Mouse (Mus musculus) lung, postnatal 14 days (tissue): ENCODE data around the gene Tulp3.
"Not testable (repeated sequence)": the region's sequence is repeated elsewhere in the genome, so short reads cannot be mapped to it uniquely, and the experiment has no call there.

ENCODE experiments used
- DNase-seq: peaks from one replicate; pipeline ENCODE4 v3.0.0; 2021

The Tulp3 gene

DNA sequence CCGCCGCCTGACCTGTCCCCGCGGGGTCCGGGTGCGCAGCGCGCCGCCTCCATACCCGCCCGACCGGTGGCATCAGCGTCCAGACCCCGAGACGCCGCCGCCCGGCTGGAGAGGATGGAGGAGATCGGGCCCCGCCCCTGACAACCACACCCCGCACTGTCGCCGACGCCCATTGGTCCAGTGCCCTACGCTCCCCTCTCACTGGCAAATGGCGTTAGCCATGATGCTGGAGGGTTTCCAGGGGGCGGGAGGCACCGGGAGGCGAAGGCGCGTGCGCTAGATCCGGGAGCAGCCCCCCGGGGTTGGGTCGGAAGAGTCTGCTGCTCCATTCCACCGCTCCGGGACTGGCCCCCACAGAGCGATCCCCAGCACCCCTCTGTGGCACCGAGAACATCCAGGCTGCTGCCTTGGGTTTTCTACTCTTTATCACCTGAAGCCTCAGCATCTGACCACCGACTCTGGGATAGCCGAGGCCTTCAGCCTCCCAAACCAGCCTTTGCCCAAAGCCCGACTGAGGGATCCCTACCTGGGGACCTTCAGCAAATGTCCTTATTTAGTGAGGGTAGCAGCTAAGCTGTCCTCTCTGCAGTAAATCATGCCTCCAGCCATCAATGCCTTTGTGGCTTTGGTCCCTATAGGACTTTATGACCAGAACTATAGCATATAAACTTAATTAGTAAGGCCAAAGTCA, at the start of gene Tulp3:
Gene Tulp3 (minus strand): TSS at position 126 of the 691 bp plus-strand sequence.
- DNase-seq, result peak; percentile 97

DNA sequence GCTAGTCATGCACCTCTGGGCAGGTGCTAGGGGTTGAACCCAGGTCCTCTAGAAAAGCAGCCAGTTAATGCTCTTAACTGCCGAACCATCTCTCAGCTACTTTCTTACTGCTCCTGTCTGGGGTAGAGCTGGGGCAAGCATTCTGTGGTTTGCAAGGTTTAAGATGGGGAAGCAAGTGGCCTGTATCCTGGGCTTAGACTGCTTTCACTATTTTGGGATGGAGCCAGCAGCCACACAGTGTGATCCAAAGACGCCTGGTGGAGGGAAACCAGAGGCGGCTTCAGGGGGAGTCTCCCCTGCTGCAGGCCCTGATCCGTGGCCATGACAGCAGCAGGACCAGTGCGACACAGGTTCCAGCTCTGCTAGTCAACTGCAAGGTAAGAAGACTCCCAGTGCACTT, 49.1 kb upstream of the Tulp3 start:
- no peak for DNase-seq

DNA sequence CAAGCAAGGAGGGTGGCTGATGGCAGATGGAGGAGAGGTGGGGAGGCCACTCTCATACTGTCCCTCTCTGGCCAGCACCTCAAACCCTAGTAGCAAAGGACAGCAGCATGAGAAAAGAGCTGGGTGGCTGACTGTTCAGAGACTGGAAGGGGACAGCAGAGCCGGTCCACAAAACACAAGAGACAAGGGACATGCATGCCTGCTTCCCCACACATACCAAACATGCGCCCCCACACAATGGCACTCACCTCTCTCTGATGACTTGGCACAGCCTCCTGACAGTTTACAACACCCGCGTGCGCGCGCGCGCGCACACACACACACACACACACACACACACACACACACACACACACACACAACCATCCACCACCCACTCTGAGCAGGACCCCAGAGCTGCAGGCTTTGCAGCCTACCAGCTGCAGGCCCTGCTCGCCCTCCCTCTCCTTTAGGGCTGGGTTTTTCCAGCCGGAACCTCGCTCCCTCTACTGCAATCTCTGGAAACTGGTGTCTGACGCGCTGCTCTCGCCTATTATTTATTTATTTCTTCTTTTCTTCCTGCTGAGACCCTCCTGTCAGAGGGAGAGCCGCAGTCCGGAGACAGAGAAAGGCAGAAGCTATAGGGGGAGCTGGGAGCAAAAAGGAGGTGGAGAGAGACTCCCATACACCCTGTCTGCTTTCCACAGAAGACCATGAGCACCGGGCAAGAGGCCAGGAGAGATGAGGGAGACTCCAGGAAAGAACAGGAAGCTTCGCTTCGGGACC, 44.0 kb upstream of the Tulp3 start:
- DNase-seq, result peak; percentile 23

DNA sequence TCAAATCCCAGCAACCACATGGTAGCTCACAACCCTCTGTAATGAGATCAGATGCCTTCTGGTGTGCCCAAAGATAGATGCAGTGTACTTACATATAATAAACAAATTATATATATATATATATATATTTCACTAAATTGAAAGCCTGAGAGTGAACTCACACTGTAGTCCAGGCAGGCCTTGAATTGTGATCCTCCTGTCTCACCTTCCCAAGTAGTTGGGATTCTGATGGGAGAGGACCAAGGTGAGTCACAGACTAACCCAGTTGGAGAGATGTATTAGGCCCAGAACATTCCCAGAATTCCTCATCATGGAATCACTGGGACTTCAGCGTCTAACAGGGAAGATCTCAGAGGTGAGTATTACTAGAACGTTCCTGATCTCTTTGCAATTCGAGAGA, 43.3 kb upstream of the Tulp3 start, which contains the start of gene Nrip2:
Gene Nrip2 (plus strand): TSS at position 301 of the 400 bp plus-strand sequence.
- DNase-seq, result no peak

DNA sequence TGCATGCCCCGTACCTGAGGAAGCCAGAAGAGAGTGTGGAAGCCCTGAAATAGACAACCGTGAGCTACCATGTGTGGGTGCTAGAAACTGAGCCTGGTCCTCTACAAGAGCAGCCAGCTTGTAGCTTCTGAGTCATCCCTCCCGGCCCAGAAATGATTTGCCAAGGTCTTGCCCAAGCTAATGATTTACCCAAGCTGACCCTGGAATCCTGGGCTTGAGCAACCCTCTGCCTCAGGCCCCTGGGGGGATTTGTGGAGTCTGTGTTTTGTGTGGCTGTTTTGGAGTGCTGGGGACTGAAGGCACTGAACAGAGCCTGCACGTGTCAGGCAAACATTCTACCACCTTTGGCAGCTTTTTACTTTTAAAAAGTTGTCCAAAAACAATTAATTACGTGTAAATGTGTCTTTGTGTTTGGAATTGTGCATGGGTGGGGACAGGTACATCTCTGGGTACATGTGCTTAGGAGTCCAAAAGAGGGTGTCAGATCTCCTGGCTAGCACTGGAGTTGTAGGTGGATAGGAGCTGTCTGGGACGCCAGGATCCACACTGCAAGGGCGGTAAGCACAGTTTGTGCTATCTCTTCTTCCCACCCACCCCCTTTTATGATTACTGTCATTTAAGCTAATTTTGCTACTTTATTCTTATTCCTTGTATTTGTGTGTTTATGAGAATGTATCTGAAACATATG, 42.1 kb upstream of the Tulp3 start:
- no peak for DNase-seq

DNA sequence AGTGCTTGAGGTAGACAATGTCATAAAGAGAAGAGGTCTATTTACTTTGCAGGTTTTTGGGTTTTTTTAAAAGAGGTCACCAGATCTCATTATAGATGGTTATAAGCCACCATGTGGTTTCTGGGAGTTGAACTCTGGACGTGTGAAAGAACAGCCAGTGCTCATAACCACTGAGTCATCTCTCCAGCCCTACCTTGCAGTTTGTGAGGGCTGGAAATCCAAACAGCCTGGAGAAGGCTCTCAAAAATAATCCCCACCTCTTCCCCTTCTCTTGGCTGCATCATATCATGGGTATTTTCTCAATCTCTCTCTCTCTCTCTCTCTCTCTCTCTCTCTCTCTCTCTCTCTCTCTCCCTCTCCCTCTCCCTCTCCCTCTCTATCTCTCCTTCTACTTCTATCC, 35.0 kb upstream of the Tulp3 start:
- no peak for DNase-seq

DNA sequence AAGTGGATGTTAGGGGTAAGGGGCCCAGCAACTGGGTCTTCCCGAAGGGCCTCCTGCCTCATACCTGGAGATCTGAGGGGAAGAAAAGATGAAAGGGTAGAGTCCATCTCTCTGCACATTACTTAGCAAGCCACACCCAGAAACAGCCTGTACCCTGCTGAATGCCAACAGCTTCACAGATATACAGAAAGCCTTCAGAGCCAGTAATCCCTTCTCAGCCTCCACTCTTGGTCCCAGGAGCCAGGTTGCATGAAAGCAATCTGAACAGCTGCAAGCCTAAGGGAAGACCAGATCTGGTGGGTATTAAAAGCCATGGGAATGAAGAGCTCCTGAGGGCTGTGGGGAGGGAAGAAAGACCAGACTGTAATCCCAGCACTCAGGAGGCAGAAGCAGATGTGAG, 33.5 kb upstream of the Tulp3 start:
- no peak for DNase-seq

DNA sequence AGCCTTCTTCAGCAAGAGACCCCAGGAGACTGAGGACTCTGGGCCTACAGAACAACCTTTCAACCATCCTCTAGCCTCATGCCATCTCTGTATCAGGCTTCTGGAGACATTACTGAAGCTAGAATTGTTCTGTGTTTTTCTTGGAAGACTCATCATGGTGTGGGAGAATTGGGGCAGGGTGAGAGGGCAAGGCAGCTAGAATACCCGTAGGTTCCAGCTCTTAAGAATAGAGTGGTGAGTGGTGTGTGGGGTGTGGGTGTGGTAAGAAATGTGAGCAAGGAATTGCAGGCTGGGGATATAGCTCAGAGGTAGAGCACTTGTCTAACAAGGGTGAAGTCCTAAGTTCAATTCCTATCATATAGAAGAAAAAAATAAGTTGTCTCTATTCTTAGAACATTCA, 29.4 kb upstream of the Tulp3 start:
- DNase-seq, result no peak

DNA sequence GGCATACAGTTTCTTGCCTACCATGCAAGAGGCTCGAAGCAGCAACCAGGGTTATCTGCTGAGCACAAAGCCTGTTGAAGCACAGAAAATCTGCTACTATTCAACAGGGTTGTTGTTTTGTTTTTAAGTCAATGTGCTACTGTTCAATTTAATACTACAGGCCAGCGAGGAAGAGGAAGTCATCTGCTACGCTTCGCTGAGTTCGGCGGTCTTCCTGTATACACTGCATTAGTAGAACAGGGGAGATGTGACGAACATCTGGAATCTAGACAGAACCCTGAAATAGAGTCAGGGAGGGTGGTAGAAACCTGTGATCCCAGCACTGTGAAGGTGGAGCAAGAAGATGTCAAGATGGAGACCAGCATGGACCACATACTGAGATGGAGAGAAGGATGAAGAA, 28.1 kb upstream of the Tulp3 start:
- DNase-seq, result no peak

DNA sequence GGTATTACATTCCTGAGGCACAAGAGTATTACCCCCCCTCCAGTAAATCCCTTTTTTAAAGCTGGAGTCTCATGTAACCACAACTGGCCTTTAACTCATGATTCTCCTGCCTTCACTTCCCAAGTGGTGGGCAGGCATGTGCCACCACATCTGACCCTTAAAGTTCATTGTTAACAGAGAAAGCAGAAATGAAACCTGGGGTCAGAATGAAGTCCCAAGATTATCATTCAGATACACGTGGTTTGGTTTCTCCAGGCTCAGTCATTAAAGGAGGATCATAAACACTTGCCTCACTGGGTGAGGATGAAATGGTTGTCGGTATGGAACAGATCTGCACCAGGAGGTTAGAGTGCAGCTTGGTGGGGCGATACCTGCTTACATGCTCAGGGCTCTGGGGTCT, 25.6 kb upstream of the Tulp3 start:
- no peak for DNase-seq

DNA sequence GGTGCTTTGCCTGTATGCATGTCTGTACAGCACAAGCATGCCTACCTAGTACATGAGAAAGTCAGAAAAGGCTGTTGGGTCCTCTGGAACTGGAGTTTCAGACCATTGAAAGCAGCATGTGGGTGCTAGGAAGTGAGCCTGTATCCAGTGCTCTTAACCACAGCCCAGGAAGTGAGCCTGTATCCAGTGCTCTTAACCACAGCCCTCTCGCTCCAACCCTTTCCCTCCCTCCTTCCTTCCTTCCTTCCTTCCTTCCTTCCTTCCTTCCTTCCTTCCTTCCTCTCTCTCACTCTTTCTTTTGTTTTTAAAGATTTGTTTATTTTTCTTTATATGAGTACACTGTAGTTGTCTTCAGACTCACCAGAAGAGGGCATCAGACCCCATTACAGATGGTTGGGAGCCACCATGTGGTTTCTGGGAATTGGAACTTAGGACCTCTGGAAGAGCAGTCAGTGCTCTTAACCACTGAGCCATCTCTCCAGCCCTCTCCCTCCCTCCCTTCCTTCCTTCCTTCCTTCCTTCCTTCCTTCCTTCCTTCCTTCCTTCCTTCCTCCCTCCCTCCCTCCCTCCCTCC, 25.0 kb upstream of the Tulp3 start:
- not testable (repeated sequence) for DNase-seq

DNA sequence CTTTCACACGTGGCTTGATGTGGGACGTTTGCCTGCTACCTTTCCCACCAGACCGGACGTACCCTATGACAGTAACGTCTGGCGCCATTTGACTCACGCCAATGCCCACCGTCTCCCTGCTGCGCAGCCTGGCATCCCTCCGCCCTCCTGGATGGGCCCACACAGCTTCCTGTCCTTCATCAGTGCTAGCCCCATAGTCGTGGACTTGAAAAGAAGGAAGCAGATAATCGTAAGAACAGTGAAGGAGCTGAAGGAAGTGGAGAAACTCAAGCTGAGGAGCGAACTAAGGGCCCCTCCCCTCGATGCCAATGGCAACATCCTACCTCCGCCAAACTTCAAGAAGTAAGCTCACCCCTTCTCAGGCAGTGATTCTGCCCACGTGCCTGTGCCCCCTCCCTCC, 24.0 kb upstream of the Tulp3 start:
- DNase-seq, result no peak

DNA sequence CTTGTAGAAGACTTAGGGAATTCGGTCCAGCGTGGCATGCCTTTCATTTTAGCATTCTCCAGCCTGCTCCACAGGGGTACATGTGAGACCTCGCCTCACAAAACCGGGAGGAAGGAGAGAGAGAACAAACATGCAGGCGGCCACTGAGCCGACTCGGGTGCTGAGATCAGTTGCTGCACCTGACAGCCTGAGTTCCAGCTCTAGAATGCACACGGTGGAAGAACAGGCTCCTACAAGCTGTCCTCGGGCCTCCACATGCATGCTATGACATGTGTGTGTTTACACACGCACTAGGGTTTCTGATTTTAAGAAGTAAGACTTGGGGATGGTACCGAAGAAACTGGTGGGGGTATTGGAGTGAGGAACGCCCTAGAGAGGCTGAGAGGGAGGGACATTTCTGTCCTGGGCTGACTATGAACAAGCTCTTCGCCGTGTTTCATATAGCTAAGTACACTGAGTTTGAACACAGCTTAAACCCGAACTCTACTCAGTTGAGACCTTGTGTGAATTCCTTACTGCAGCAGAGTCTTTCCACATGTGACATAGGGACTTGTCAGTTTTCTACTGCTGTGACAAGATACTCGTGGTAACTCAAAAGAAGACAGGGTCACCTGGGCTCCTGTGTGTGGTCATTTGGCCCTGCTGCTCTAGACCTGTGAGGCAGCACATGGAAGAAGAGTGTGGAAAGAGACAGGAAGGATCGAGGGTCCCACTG, 20.9 kb upstream of the Tulp3 start:
- no peak for DNase-seq

DNA sequence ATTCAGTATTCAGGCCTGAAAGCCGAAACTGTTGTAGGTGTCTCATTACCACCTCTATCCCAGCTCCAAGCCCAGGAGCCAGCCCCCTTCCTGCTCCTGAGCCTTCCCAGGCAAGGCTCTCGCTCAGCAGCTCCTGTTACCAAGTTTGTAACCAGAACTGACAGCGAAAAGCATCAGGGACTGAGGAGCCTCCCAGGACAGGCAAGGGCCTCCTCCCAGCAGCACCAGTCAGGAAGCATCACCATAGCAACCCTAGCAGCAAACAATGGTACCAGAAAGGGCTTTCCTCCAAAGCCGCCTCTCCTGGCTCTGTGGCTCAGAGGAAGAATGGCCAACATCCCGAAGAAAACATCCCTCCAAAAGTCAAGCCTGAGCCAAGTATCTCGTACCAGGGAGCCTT, 19.5 kb upstream of the Tulp3 start, which contains the start of the genes Tex52 and Gm44596:
Gene Tex52 (plus strand): TSS at position 265 of the 400 bp plus-strand sequence.
Gene Gm44596 (plus strand): TSS at position 312 of the 400 bp plus-strand sequence.
- peak; percentile 27 for DNase-seq

DNA sequence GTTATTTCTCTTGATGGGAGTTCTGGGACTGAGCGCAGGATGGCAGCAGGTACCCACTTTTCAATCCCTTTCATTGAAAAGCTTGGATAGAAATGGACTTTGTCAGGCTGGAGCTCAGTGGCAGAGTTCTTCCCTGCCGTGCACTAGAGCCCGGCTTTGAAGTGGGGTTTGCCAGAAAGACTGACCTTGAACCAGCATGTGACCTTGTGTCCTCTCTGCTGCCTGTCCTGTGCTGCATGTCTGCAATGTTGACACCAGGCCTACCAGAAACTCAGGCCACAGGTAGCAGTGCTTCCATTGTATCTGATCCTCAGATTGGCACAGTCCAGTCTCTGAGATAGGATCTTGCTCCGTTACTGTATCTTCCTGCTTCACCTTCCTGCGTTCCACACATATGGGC, 14.4 kb upstream of the Tulp3 start:
- no peak for DNase-seq

DNA sequence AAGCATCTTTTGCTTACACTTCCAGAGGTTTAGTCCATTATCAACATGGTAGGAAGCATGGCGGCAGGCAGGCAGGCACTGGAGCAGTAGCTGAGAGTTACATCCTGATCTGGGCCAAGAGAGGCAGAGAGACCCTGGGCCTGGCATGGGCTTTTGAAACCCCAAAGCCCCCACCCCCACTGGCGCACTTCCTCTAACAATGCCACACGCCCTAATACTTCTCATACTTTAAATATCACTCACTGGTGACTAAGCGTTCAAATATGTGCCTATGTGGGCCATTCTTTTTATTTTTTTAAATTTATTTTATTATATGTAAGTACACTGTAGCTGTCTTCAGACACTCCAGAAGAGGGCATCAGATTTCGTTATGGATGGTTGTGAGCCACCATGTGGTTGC, 10.8 kb upstream of the Tulp3 start:
- DNase-seq, result no peak

DNA sequence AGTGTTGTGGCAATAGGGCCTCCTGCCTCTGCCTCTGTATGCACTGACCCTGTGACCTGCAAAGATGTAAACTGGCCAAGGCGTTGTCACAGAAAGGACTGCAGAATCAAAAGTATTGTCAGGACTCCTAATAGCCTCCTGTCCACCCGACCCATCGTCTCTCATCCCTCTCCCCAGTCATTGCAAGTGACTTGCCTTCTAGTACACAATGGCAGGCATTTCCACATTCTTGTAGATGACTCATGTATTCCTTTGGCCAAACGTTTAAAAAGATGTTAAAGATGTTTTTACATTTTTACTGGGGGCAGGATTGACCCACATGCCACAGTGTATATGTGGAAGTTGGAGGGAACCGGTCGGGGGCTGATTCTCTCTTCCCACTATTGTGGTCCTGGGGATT, 9.1 kb upstream of the Tulp3 start:
- no peak for DNase-seq

DNA sequence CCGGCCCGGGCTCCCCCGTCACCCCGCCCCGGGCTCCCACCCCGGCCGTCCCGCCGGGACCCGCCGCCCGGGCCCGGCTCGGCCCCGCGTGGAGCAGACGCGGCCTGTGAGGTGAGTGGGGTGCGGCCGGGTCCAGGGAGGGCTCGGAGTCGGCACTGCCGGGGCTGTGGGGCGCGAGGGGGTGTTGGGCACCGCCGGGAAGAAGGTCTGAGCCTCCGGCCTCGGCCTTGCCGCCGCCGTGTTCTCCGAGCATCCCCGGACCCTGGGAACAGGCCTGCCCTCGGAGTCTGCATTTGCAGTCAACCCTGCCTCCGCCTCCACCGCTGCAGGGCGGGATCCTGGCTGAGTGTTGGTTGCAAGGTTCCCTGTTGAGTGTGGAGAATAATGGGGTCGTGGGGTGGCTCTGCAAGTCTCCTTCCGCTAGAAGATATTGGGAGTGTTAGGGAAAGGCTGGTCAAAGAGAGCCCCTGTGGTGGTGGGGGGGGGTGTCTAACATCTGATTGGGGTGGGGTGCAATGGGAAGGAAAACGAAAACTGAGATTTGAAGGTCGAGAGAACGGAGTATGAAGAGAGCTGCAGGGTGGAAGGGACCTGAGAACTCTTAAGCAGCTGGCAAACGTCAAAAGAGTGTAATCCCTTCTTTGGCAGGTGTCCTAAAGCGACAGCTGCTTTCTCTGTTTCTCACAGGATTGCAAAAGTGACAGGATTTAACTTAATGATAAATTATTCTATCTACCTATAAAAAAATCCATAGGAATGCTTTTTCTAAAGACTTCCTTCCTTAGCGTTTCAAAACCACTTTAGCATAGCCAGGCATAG, 7.6 kb upstream of the Tulp3 start:
- no peak for DNase-seq

DNA sequence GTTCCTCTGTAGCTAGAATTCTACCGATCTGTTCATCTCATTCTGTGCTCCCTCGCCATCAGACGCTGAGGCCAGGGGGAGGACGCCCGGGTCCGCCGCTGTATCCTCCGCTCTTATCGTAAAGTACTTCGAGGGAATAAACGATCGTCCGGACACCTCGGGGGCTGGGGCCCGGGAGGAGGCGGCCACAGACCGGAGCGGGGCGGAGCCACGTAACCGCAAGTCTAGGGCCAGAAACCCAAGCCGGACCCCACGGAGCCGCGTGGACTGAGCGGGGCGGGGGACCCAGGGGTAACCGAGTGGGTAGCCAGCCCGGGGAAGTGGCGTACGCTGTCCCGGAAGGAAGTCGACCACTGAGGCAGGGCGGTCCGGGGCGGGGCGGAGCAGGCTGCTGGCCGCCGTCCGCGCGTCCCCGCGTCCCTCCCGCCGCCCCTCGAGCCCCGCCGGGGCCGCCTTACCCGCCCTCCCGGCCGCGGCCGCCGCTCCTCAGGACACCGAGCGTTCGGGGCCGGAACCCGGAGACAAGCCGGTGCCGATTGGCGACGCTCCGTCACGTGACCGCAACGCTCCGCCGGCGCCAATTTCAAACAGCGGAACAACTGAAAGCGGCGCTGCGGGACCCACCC, 6.8 kb upstream of the Tulp3 start, which contains the start of the genes Rhno1 and Foxm1:
Gene Rhno1 (minus strand): TSS at position 531 of the 626 bp plus-strand sequence.
Gene Foxm1 (plus strand): TSS at position 587 of the 626 bp plus-strand sequence.
- peak; percentile 86 for DNase-seq

DNA sequence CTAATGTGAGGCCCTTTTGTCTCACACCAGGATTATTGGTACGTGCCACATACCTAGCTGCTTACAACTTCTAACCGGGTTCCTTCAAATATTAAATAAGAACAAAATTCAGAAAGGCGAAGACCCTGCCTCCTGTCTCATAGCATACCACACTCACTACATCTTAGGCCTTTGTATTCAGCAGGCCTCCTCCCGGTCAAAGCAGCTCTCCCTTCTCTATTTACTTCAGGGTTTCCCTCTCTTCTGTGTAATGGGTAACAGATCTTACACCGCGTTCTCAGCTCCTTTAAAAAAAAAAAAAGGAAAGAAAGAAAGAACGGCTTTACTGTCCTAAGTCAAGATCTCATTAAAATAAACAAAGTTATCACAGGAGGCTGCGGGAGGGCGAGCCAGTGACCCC, 6.2 kb upstream of the Tulp3 start:
- DNase-seq, result no peak

DNA sequence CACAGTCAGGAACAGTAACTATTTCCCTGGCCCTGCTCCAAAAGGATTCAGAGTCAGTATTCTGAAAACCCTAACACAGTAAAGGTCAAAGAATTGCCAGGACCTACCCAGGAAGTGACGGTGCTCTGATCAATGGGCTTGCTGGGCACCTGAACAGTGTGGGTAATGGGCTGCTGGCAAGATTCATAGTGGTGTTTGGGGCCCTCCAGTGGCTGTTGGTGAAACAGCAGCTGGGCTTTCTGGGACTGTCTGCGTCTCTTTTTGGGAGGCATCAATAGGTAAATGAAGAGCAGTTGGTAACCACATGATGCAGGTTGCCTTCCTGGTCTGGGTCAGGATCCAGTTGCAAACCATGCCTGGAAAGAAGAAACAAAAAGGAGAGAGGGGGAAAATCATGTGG, 3.3 kb upstream of the Tulp3 start:
- peak; percentile 73 for DNase-seq
